Mouse (Mus musculus): ENCODE data around the gene Pax2. TPM values are rescaled to one million over a fixed set of nuclear protein-coding genes. Genes with fewer than 3 reads are reported as not detected.

Gene Pax2
- total and polyA plus RNA-seq, 3 experiments: not detected

- Histone ChIP-seq H3K9me3 (replicated peaks; ENCODE audit: insufficient read depth, low read length) (no peaks in the 10 kb centered on the region), H3K27me3 (ENCODE audit: control insufficient read depth in 1 of 2, insufficient read depth in 2 of 2, low read length in 2 of 2) (peaks cover 5 to 8% of the 10 kb centered on the region in 2 experiments; a peak in 3 of 4 replicates), H3K27ac (ENCODE audit: control insufficient read depth, low read depth, low read length) (no peak overlapping the region), H3K79me2 (ENCODE audit: control insufficient read depth, insufficient read depth, low read length, poor library complexity) (no peaks in the 10 kb centered on the region), H3K4me3 (ENCODE audit: control insufficient read depth in 1 of 2, insufficient read depth in 1 of 2, low read depth in 2 of 2, low read length in 2 of 2) (no peak overlapping the region), H3K36me3 (ENCODE audit: control insufficient read depth in 1 of 2, insufficient read depth in 2 of 2, low read length in 2 of 2) (no peaks in the 10 kb centered on the region), H3K4me1 (ENCODE audit: control insufficient read depth in 1 of 2, insufficient read depth in 2 of 2, low read length in 2 of 2) (0 out of 4 replicates have a peak, but pooled peaks cover 0 to 2% of the 10 kb centered on the region in 2 experiments), H3K9ac (ENCODE audit: control insufficient read depth, low read depth, low read length, poor library complexity, severe bottlenecking) (no peak overlapping the region)
- TF ChIP-seq RCOR1 (IDR thresholded peaks at IDR 0.05; ENCODE audit: low read depth, low read length) (no peak), USF1 (IDR thresholded peaks at IDR 0.05; ENCODE audit: low read depth, low read length) (no peak), NELFE (IDR thresholded peaks at IDR 0.05; ENCODE audit: low read depth, low read length) (no peak), MXI1 (IDR thresholded peaks at IDR 0.05; ENCODE audit: low read depth, low read length) (no peak), KAT2A (conservative IDR thresholded peaks at IDR 0.05; ENCODE audit: low read depth, low read length) (no peak), TAL1 (IDR thresholded peaks at IDR 0.05; ENCODE audit: low read length) (no peak), POLR2AphosphoS5 (IDR thresholded peaks at IDR 0.05; ENCODE audit: borderline replicate concordance, low read depth, low read length) (no peak), MAFK (IDR thresholded peaks at IDR 0.05; ENCODE audit: borderline replicate concordance, low read depth, low read length) (no peak), MAX (IDR thresholded peaks at IDR 0.05; ENCODE audit: low read length) (no peak), ZC3H11A (IDR thresholded peaks at IDR 0.05; ENCODE audit: low read depth, low read length) (no peak), E2F4 (IDR thresholded peaks at IDR 0.05; ENCODE audit: borderline replicate concordance, low read depth, low read length) (no peak), CHD2 (IDR thresholded peaks at IDR 0.05; ENCODE audit: low read length) (no peak), ZNF384 (IDR thresholded peaks at IDR 0.05; ENCODE audit: low read depth, low read length) (no peak), SIN3A (IDR thresholded peaks at IDR 0.05; ENCODE audit: low read length) (no peak)
- no peak for DNase-seq (ENCODE audit: low read depth, low spot score)
These were observed 126.7 kb downstream of the Pax2 start for GRCm38 (mm10) chr19:44882552-44883024.

- TF ChIP-seq USF2 (IDR thresholded peaks at IDR 0.05; ENCODE audit: borderline replicate concordance in 1 of 2, insufficient read depth in 1 of 2, low read depth in 1 of 2, low read length in 2 of 2) (no peak), POLR2A (IDR thresholded peaks at IDR 0.05; ENCODE audit: control insufficient read depth in 1 of 2, insufficient read depth in 1 of 2, low read depth in 1 of 2, low read length in 2 of 2, poor library complexity in 1 of 2) (no peak), RAD21 (IDR thresholded peaks at IDR 0.05; ENCODE audit: low read depth, low read length) (no peak), UBTF (IDR thresholded peaks at IDR 0.05; ENCODE audit: borderline replicate concordance, insufficient read depth, low read depth, low read length) (no peak), ETS1 (IDR thresholded peaks at IDR 0.05; ENCODE audit: low read depth, low read length) (no peak), GABPA (IDR thresholded peaks at IDR 0.05; ENCODE audit: low read depth, low read length) (no peak), SMC3 (IDR thresholded peaks at IDR 0.05; ENCODE audit: low read depth, low read length) (no peak), E2F4 (IDR thresholded peaks at IDR 0.05; ENCODE audit: borderline replicate concordance, low read depth, low read length) (no peak), NRF1 (IDR thresholded peaks at IDR 0.05; ENCODE audit: insufficient read depth, low read depth, low read length, poor library complexity, severe bottlenecking) (no peak), SIN3A (IDR thresholded peaks at IDR 0.05; ENCODE audit: low read length) (no peak)
- Histone ChIP-seq H3K27me3 (ENCODE audit: control insufficient read depth in 1 of 2, insufficient read depth in 2 of 2, low read length in 2 of 2) (peaks cover 3 to 5% of the 10 kb centered on the region in 2 experiments; a peak in 2 of 4 replicates), H3K9ac (ENCODE audit: control insufficient read depth, low read depth, low read length, poor library complexity, severe bottlenecking) (no peak overlapping the region), H3K4me3 (ENCODE audit: control insufficient read depth in 1 of 2, insufficient read depth in 1 of 2, low read depth in 2 of 2, low read length in 2 of 2) (no peak overlapping the region), H3K4me1 (ENCODE audit: control insufficient read depth in 1 of 2, insufficient read depth in 2 of 2, low read length in 2 of 2) (0 out of 4 replicates have a peak, but pooled peaks cover 0 to 2% of the 10 kb centered on the region in 2 experiments), H3K79me2 (ENCODE audit: control insufficient read depth, insufficient read depth, low read length, poor library complexity) (no peaks in the 10 kb centered on the region), H3K27ac (ENCODE audit: control insufficient read depth, low read depth, low read length) (no peak overlapping the region), H3K9me3 (replicated peaks; ENCODE audit: insufficient read depth, low read length) (no peaks in the 10 kb centered on the region), H3K36me3 (ENCODE audit: control insufficient read depth in 1 of 2, insufficient read depth in 2 of 2, low read length in 2 of 2) (no peaks in the 10 kb centered on the region)
- DNase-seq (ENCODE audit: low read depth, low spot score): no peak
These were observed 128.5 kb downstream of the Pax2 start for GRCm38 (mm10) chr19:44884331-44884730.
